Mouse (Mus musculus): ENCODE measurements around the gene Pacsin2.
A peak's percentile ranks its signal among the peaks of the same experiment; 100 is the strongest.
"Not testable (repeated sequence)": the region's sequence is repeated elsewhere in the genome, so short reads cannot be mapped to it uniquely, and the experiment has no call there.

The Pacsin2 gene

GRCm38 (mm10) chr15:83365697-83366096 is 98.7 kb downstream of the Pacsin2 start:
- DNase-seq, result no peak

- DNase-seq, result no peak
Measured at GRCm38 (mm10) chr15:83364194-83364593, 100.2 kb downstream of the Pacsin2 start.

GRCm38 (mm10) chr15:83362813-83363212 is 101.6 kb downstream of the Pacsin2 start:
- DNase-seq, result not testable (repeated sequence)

- not testable (repeated sequence) for DNase-seq
Measured at GRCm38 (mm10) chr15:83360899-83361298, 103.5 kb downstream of the Pacsin2 start.

- DNase-seq, result no peak
Measured at GRCm38 (mm10) chr15:83360140-83360539, 104.3 kb downstream of the Pacsin2 start.

GRCm38 (mm10) chr15:83358476-83358875 is 105.9 kb downstream of the Pacsin2 start:
- no peak for DNase-seq

GRCm38 (mm10) chr15:83351546-83351945 is 112.9 kb downstream of the Pacsin2 start:
- DNase-seq, result peak; percentile 39

GRCm38 (mm10) chr15:83350859-83351258 is 113.5 kb downstream of the Pacsin2 start:
- DNase-seq, result no peak

GRCm38 (mm10) chr15:83349954-83350711 is 114.3 kb downstream of the Pacsin2 start, which contains the start of gene Arfgap3:
TSS of gene Arfgap3 (minus strand) at chr15:83350247.
- DNase-seq, result peak; percentile 96

GRCm38 (mm10) chr15:83349225-83349953 is 115.0 kb downstream of the Pacsin2 start:
- peak; percentile 51 for DNase-seq

- DNase-seq, result no peak
Measured at GRCm38 (mm10) chr15:83348747-83349146, 115.7 kb downstream of the Pacsin2 start.

GRCm38 (mm10) chr15:83345898-83346529 is 118.4 kb downstream of the Pacsin2 start:
- DNase-seq, result no peak

GRCm38 (mm10) chr15:83344956-83345355 is 119.5 kb downstream of the Pacsin2 start:
- no peak for DNase-seq

- no peak for DNase-seq
Measured at GRCm38 (mm10) chr15:83344157-83344556, 120.2 kb downstream of the Pacsin2 start.

- peak; percentile 71 for DNase-seq
Measured at GRCm38 (mm10) chr15:83338908-83339307, 125.5 kb downstream of the Pacsin2 start.

- DNase-seq, result no peak
Measured at GRCm38 (mm10) chr15:83337903-83338870, 126.2 kb downstream of the Pacsin2 start.

- DNase-seq, result peak; percentile 42
Measured at GRCm38 (mm10) chr15:83332373-83332772, 132.0 kb downstream of the Pacsin2 start.

- no peak for DNase-seq
Measured at GRCm38 (mm10) chr15:83328952-83329351, 135.5 kb downstream of the Pacsin2 start.

All from kidney, adult 9 months (tissue).